Comparison of ENCODE assay signal across 12 mouse cellular contexts in the genomic region with DNA sequence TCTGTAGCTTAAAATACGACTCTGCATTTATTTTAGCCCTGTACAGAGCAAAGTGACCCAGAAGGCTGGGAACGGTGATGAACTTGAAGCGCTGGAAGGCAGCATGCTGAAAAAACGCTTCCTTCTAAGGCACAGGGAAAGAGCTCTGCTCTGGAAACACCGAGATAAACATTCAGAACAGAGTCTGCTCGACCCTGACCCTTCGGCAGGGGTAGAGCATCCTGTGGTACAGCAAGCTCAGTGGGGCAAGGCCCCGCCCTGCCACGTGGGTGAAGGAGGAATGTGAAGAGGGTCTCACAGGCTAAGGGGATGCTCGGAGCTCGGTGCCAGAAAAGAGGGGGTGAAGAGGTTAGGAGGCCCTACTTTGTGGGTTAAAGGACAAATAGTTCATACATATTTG. TPM values are rescaled to one million over a fixed set of nuclear protein-coding genes. Genes with fewer than 3 reads are reported as not detected.
DNase-seq lines count a peak whose midpoint lies in the region; ATAC-seq and TF ChIP-seq lines count a peak whose summit lies in the region.
"Had no signal": no experiment of that assay in that cellular context is flagged by ENCODE, and none has a peak within 500 bp of the region (broad histone marks: within the 10 kb centered on the region; RNA-seq: fewer than 3 reads in every experiment).

No protein-coding gene starts in this region.

- WGBS in kidney, postnatal 0 days, result 28% methylated on average over 11 of the region's 11 CpGs
- WGBS in intestine, embryonic 15.5 days, result 18% methylated on average over 11 of the region's 11 CpGs
- WGBS in stomach, embryonic 15.5 days, result 23% methylated on average over 11 of the region's 11 CpGs

- no peak for DNase-seq in gastrocnemius, adult 2 months
- DNase-seq in gastrocnemius, adult 18-20 months (ENCODE audit: low spot score), result no peak
- no peak for DNase-seq in kidney, postnatal 0 days (ENCODE audit: low spot score)
- DNase-seq in kidney, adult 11 months, result no peak
- DNase-seq in layer of hippocampus, adult 9-10 months (ENCODE audit: low spot score), result no peak
- no peak for DNase-seq in frontal cortex, adult 2 months (ENCODE audit: extremely low spot score in 1 of 2, low spot score in 1 of 2)
- DNase-seq: B cell, adult 2 months; gastrocnemius, postnatal 14 days; spleen, adult 18-20 months had no signal

- H3K4me3 ChIP-seq in gastrocnemius, adult 2 months, result peak overlapping the region; percentile 89
- H3K4me3 ChIP-seq in kidney, postnatal 0 days (replicated peaks; ENCODE audit: low read depth, low read length), result no peak overlapping the region
- H3K4me3 ChIP-seq in intestine, embryonic 15.5 days (replicated peaks), result 0 out of 2 replicates have a peak overlapping the region, but pooled peaks have one; percentile 79
- H3K4me3 ChIP-seq in stomach, embryonic 15.5 days (replicated peaks), result peak overlapping the region; percentile 76

- H3K36me3 ChIP-seq in kidney, postnatal 0 days (ENCODE audit: insufficient read depth, low read length), result no peaks in the 10 kb centered on the region
- H3K36me3 ChIP-seq in intestine, embryonic 15.5 days, result no peaks in the 10 kb centered on the region
- H3K36me3 ChIP-seq in stomach, embryonic 15.5 days, result no peaks in the 10 kb centered on the region

- no peak overlapping the region for H3K9ac ChIP-seq in kidney, postnatal 0 days (ENCODE audit: low read depth, low read length)
- no peak overlapping the region for H3K9ac ChIP-seq in intestine, embryonic 15.5 days
- H3K9ac ChIP-seq in stomach, embryonic 15.5 days, result no peak overlapping the region

- no peaks in the 10 kb centered on the region for H3K27me3 ChIP-seq in kidney, postnatal 0 days (ENCODE audit: insufficient read depth, low read length)
- H3K27me3 ChIP-seq in intestine, embryonic 15.5 days (replicated peaks), result no peaks in the 10 kb centered on the region
- H3K27me3 ChIP-seq in stomach, embryonic 15.5 days (replicated peaks), result no peaks in the 10 kb centered on the region

- peak overlapping the region; percentile 90 for H3K27ac ChIP-seq in gastrocnemius, adult 2 months
- no peak overlapping the region for H3K27ac ChIP-seq in kidney, postnatal 0 days
- H3K27ac ChIP-seq in intestine, embryonic 15.5 days, result 0 out of 2 replicates have a peak overlapping the region, but pooled peaks have one; percentile 23
- peak overlapping the region; percentile 28; the same call in 1 of the 2 replicates for H3K27ac ChIP-seq in stomach, embryonic 15.5 days

- 0 out of 2 replicates have a peak, but pooled peaks cover 3% of the 10 kb centered on the region for H3K4me1 ChIP-seq in kidney, postnatal 0 days (replicated peaks; ENCODE audit: insufficient read depth, low read length)
- H3K4me1 ChIP-seq in intestine, embryonic 15.5 days (replicated peaks), result peaks cover 16% of the 10 kb centered on the region
- peaks cover 13% of the 10 kb centered on the region for H3K4me1 ChIP-seq in stomach, embryonic 15.5 days

- no peaks in the 10 kb centered on the region for H3K9me3 ChIP-seq in kidney, postnatal 0 days (replicated peaks; ENCODE audit: low read length)
- no peaks in the 10 kb centered on the region for H3K9me3 ChIP-seq in intestine, embryonic 15.5 days
- no peaks in the 10 kb centered on the region for H3K9me3 ChIP-seq in stomach, embryonic 15.5 days

- ATAC-seq in kidney, postnatal 0 days (replicated peaks; ENCODE audit: low FRiP score, low read depth), result no peak
- no peak for ATAC-seq in intestine, embryonic 15.5 days
- no peak for ATAC-seq in stomach, embryonic 15.5 days (ENCODE audit: insufficient read depth, low FRiP score, low read depth)

- no peak for TF ChIP-seq CTCF in gastrocnemius, adult 2 months (IDR thresholded peaks at IDR 0.05)
- TF ChIP-seq CTCF in kidney, postnatal 0 days (IDR thresholded peaks at IDR 0.05; ENCODE audit: low read depth), result no peak

- peak overlapping the region; percentile 74; the same call in 1 of the 2 replicates for H3K4me2 ChIP-seq in kidney, postnatal 0 days (ENCODE audit: low read length)
- H3K4me2 ChIP-seq in intestine, embryonic 15.5 days (replicated peaks), result peak overlapping the region; percentile 63
- H3K4me2 ChIP-seq in stomach, embryonic 15.5 days, result peak overlapping the region; percentile 79

- intact Hi-C loops in gastrocnemius, adult 2 months (cut with DNase I), result loop anchor here (5.0 kb wide), 1 partner anchor 86 kb away; no protein-coding TSS in a partner anchor

RNA-seq across cellular contexts. Expression of gene Dnmbp, which starts 1.6 kb away (rescaled TPM):
- 10 to 100 TPM in 1 of 2 experiments, 1 to 10 TPM in 1; 9.4 to 11.3 TPM for total RNA-seq in gastrocnemius, adult 2 months (2021)
- total RNA-seq in gastrocnemius, adult 18-20 months (2021), result 10 to 100 TPM; 12.0 TPM
- polyA plus RNA-seq in kidney, postnatal 0 days (2015; fragmentation: Nextera tagmentation; extraction: Ambion mirVana), result 19.2 and 20.7 TPM in 2 replicates
- 35.9 and 37.0 TPM in 2 replicates for polyA plus RNA-seq in intestine, embryonic 15.5 days (2015; fragmentation: Nextera tagmentation; extraction: Ambion mirVana)
- polyA plus RNA-seq in stomach, embryonic 15.5 days (2015; fragmentation: Nextera tagmentation; extraction: Ambion mirVana), result 29.9 and 31.7 TPM in 2 replicates
- polyA plus RNA-seq in frontal cortex, adult 2 months (2012; rRNA removed), result 10.8 and 11.4 TPM in 2 replicates

RNA-seq across cellular contexts. Expression of gene Cpn1, which starts 48.0 kb away (rescaled TPM):
- not detected for total RNA-seq in gastrocnemius, adult 2 months (2021)
- total RNA-seq in gastrocnemius, adult 18-20 months (2021), result under 1 TPM; 0.25 to 0.90 TPM
- 82.1 and 94.2 TPM in 2 replicates for polyA plus RNA-seq in kidney, postnatal 0 days (2015; fragmentation: Nextera tagmentation; extraction: Ambion mirVana)
- 21.4 and 26.2 TPM in 2 replicates for polyA plus RNA-seq in intestine, embryonic 15.5 days (2015; fragmentation: Nextera tagmentation; extraction: Ambion mirVana)
- polyA plus RNA-seq in stomach, embryonic 15.5 days (2015; fragmentation: Nextera tagmentation; extraction: Ambion mirVana), result 52.6 and 56.8 TPM in 2 replicates
- 0.13 and 0.14 TPM in 2 replicates for polyA plus RNA-seq in frontal cortex, adult 2 months (2012; rRNA removed)
- total RNA-seq: common myeloid progenitor, adult 5-6 weeks; gastrocnemius, postnatal 14 days had no signal

Comparison
In these comparisons a context has a peak if more than half of its experiments do, and no peak if none do; other contexts are left out.
1. RNA of gene Cpn1, which starts 48.0 kb away (polyA plus RNA-seq): 82.1 to 94.2 TPM in kidney, postnatal 0 days, 52.6 to 56.8 TPM in stomach, embryonic 15.5 days and 21.4 to 26.2 TPM in intestine, embryonic 15.5 days; 0.13 to 0.14 TPM in frontal cortex, adult 2 months; every median in the first group is over 10 times any median in the second.
2. Peak in every context shown above with its lines, with median percentiles within 50 percentile points of each other: H3K4me2 ChIP-seq.